Mouse (Mus musculus) neural tube, embryonic 11.5 days (tissue): Measurements from ENCODE around the gene Sult1a1. TPM values are rescaled to one million over a fixed set of nuclear protein-coding genes. Genes with fewer than 3 reads are reported as not detected.

Source experiments
- ATAC-seq: fragments of 200-750 bp; cut with Nextera tagmentation; 2 replicates; pipeline ENCODE4 v1.8.0; 2017; ENCODE audit warnings: moderate number of reproducible peaks, mild to moderate bottlenecking, moderate TSS enrichment, moderate library complexity; ENCODE audit not compliant: insufficient read depth, low FRiP score, low TSS enrichment
- DNase-seq: peaks from one replicate; pipeline ENCODE4 v3.0.0-alpha.2; 2015; ENCODE audit warnings: low spot score
- H3K27ac ChIP-seq: fragments of 300-500 bp; sonication (generic); 2 replicates; pipeline ENCODE4 v1.5.1; 2014; ENCODE audit warnings: low read depth, mild to moderate bottlenecking, low read length
- H3K27me3 ChIP-seq: fragments of 300-500 bp; sonication (generic); 2 replicates; pipeline ENCODE4 v1.6.1; 2014; ENCODE audit warnings: mild to moderate bottlenecking, low read length, mixed read lengths; ENCODE audit not compliant: control insufficient read depth, insufficient read depth
- H3K36me3 ChIP-seq: fragments of 300-500 bp; sonication (generic); 2 replicates; pipeline ENCODE4 v1.6.1; 2014; ENCODE audit warnings: mild to moderate bottlenecking, low read length, moderate library complexity, mixed read lengths; ENCODE audit not compliant: control insufficient read depth, insufficient read depth
- H3K4me1 ChIP-seq: fragments of 300-500 bp; sonication (generic); 2 replicates; pipeline ENCODE4 v1.6.1; 2014; ENCODE audit warnings: low read length, mixed read lengths; ENCODE audit not compliant: control insufficient read depth, insufficient read depth
- H3K4me2 ChIP-seq: fragments of 300-500 bp; sonication (generic); 2 replicates; pipeline ENCODE4 v1.6.1; 2014; ENCODE audit warnings: low read depth, mild to moderate bottlenecking, moderate library complexity
- H3K4me3 ChIP-seq: fragments of 300-500 bp; sonication (generic); 2 replicates; pipeline ENCODE4 v1.5.1; 2014; ENCODE audit warnings: low read depth, low read length
- H3K9ac ChIP-seq: fragments of 300-500 bp; sonication (generic); 2 replicates; pipeline ENCODE4 v1.6.1; 2014; ENCODE audit warnings: mild to moderate bottlenecking, low read length
- H3K9me3 ChIP-seq: fragments of 300-500 bp; sonication (generic); 2 replicates; pipeline ENCODE4 v1.6.1; 2016; ENCODE audit warnings: low read length; ENCODE audit not compliant: control insufficient read depth
- WGBS: fragments of 180-500 bp; shearing (Covaris S2); extraction: QIAGEN DNeasy Blood & Tissue Kit; methylation state at CpG from one replicate; pipeline ENCODE4 v1.1.7; 2014; 5-methylcytosine and 5-hydroxymethylcytosine counted together
- polyA plus RNA-seq: library from polyadenylated mRNA; unstranded; fragments of >200 nt; fragmentation: Nextera tagmentation; extraction: Ambion mirVana; gene quantifications from 2 replicates; pipeline ENCODE4 v1.2.1, GENCODE M21; 2014

The Sult1a1 gene
- not detected in 2 replicates for polyA plus RNA-seq

DNA sequence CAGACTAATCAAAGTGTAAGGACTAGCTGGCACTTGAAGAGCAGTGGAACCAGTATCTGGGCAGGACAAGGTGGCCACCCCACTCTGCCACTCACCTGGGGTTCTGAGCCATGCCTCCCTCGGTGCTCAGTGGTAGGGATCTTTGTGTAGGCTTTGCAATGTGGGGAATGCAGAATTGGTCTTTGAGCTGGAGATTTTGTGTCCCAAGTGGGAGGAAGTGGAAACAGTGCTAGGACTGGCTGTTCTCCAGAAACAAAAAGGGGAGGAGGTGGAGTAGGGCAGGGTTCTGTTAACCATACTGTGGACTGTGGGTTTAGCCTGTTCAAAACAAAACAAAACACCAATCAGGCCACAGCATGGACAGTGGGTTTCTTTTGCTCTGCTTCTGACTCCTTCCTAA, at the start of gene Sult1a1:
Sult1a1 (minus strand) TSS at position 226 of the 400 bp plus-strand sequence.
- H3K4me1 ChIP-seq, result no peaks in the 10 kb centered on the region
- H3K27me3 ChIP-seq, result no peaks in the 10 kb centered on the region
- no peak for ATAC-seq
- no peak within 1 kb of the TSS for H3K9ac ChIP-seq
- no peak within 1 kb of the TSS for H3K4me2 ChIP-seq
- WGBS, result 80% methylated on average over 1 of the region's 1 CpGs
- no peak for DNase-seq
- peaks cover 8% of the 10 kb centered on the region; the same call in 1 of the 2 replicates for H3K36me3 ChIP-seq
- H3K4me3 ChIP-seq, result no peak within 1 kb of the TSS
- no peaks in the 10 kb centered on the region for H3K9me3 ChIP-seq
- H3K27ac ChIP-seq, result no peak within 1 kb of the TSS

DNA sequence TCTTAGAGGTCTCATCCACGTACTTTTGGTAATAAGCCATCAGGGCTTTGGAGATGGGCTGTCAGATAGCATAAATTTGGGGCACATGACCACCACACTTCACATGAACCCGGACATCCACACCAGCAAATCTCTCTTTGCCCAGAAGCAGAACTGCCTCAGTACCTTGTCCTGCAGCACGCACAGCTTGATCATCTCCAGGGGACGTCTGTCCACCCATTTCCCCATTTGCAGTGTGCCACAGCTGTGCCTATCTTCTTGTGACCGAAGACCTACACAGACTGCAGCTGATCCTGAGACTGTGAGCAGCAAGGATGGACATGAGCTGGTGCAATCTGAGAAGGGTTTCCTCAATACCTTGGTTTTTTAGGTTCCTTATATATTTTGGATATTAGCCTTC, 49.4 kb upstream of the Sult1a1 start:
- Histone ChIP-seq H3K27me3 (no peaks in the 10 kb centered on the region), H3K36me3 (no peaks in the 10 kb centered on the region), H3K4me3 (no peak overlapping the region), H3K4me1 (no peaks in the 10 kb centered on the region), H3K27ac (no peak overlapping the region), H3K9me3 (no peaks in the 10 kb centered on the region), H3K4me2 (no peak overlapping the region), H3K9ac (no peak overlapping the region)
- DNase-seq (no peak), ATAC-seq (no peak)
- 86% methylated on average over 5 of the region's 5 CpGs for WGBS

DNA sequence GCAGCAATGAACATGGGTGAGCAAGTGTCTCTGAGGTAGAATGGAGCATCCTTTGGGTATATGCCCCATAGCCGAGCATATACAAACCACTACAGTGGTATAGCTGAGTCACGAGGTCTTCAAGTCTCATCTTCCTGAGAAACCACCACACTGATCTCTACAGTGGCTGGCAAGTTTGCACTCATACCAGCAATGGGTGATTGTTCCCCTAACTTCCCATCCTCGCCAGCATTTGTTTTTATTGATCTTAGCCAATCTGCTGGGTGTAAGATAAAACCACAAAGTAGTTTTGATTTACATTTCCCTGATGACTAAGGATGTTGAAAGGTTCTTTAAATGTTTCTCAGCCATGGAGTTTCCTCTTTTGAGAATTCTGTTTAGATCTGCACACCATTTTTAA, 48.8 kb upstream of the Sult1a1 start:
- Histone ChIP-seq H3K9me3 (no peaks in the 10 kb centered on the region), H3K4me2 (no peak overlapping the region), H3K27me3 (no peaks in the 10 kb centered on the region), H3K4me3 (no peak overlapping the region), H3K4me1 (no peaks in the 10 kb centered on the region), H3K36me3 (no peaks in the 10 kb centered on the region), H3K27ac (no peak overlapping the region), H3K9ac (no peak overlapping the region)
- no peak for DNase-seq
- whole genome bisulfite sequencing, result 80% methylated on average over 3 of the region's 3 CpGs
- ATAC-seq, result no peak

DNA sequence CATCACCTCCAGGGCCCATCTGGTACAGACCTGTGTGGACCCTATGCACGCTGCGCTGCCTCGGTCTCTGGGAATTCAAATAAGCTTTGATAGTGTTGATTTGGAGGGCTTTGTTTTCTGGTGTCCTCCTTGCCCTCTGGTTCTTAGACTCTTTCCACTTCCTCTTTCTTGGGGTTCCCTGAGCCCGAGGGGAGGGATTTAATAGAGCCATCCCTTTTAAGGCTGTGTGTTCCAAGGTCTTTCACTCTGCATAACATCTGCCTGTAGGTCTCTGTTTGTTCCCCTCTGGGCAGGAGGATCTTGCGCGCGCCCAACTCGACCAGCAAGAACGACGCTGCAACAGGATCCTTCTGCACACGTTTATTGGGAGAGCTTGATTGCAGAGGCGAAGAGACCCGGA, 45.4 kb upstream of the Sult1a1 start:
- Histone ChIP-seq H3K27me3 (no peaks in the 10 kb centered on the region), H3K4me1 (no peaks in the 10 kb centered on the region), H3K36me3 (no peaks in the 10 kb centered on the region), H3K9ac (no peak overlapping the region), H3K27ac (no peak overlapping the region), H3K4me3 (no peak overlapping the region), H3K9me3 (no peaks in the 10 kb centered on the region), H3K4me2 (no peak overlapping the region)
- DNase-seq (no peak), ATAC-seq (no peak)
- 92% methylated on average over 13 of the region's 13 CpGs for WGBS

DNA sequence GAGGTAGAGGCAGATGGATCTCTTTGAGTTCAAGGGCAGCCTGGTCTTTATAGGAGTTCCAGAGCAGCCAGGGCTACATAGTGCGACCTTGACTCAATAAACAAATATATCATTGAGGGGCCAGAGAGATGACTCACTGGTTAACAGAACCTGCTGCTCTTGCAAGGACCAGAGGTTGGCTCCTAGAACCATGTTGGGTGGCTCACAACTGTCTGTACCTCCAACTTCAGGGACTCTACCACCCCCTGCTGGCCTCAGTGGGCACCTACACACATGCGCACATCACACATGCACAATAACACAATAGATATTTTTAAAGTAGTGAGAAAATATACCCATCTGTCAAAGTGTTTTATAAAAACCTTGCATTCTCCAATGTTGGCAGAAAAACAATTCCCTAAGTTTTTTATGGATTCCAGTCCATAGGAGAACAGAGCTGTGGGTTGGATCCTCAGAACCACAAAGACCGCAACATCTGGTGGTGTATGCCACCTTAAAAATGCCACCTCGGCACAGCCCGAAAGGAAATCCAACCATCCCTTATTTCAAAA, 42.6 kb upstream of the Sult1a1 start:
- Histone ChIP-seq H3K4me3 (no peak overlapping the region), H3K27me3 (no peaks in the 10 kb centered on the region), H3K4me2 (no peak overlapping the region), H3K36me3 (no peaks in the 10 kb centered on the region), H3K9me3 (no peaks in the 10 kb centered on the region), H3K9ac (no peak overlapping the region), H3K27ac (no peak overlapping the region), H3K4me1 (no peaks in the 10 kb centered on the region)
- ATAC-seq (no peak), DNase-seq (no peak)
- WGBS, result 93% methylated on average over 5 of the region's 5 CpGs

DNA sequence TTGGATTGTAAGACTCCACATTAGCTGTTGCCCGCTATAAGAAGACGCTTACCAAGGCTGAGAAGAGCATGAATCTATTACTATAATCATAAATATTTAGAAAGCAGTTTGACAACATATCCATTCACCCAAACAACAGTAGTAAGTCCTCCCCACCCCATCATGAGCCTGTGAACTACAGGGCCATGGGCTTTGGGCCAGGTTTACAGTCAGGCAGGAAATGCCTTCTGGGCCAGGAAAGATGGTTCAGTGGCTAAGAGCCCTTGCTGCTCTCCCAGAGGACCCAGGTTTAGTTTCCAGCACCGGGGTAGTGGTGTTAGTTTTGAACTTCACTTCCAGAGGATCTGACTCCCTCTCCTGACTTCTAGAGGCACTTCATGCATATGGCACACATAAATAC, 41.3 kb upstream of the Sult1a1 start:
- H3K4me1 ChIP-seq, result no peaks in the 10 kb centered on the region
- H3K36me3 ChIP-seq, result no peaks in the 10 kb centered on the region
- H3K4me3 ChIP-seq, result no peak overlapping the region
- WGBS, result 93% methylated on average over 3 of the region's 3 CpGs
- no peak overlapping the region for H3K4me2 ChIP-seq
- DNase-seq (no peak), ATAC-seq (no peak)
- H3K9ac ChIP-seq, result no peak overlapping the region
- no peaks in the 10 kb centered on the region for H3K9me3 ChIP-seq
- H3K27ac ChIP-seq, result no peak overlapping the region
- H3K27me3 ChIP-seq, result no peaks in the 10 kb centered on the region

DNA sequence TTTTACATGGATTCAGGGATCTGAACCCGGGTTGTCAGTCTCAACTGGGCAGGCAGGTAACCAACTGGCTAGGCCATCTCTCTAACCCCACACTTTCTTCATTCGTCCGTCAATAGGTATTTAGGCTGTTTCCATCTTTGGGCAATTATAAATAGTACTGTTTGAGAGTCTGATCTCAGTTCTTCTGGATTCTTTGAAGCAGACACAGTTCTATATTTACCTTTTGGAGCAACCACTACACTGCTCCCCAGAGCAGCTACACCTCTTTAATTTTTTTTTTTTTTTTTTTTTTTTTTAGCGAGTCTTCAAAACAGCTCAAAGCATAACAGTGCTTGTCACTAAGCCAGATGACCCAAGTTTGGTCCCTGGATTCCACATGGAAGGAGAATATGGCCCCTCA, 39.4 kb upstream of the Sult1a1 start:
- no peak overlapping the region for H3K27ac ChIP-seq
- no peak overlapping the region for H3K9ac ChIP-seq
- H3K4me1 ChIP-seq, result no peaks in the 10 kb centered on the region
- H3K4me2 ChIP-seq, result no peak overlapping the region
- no peaks in the 10 kb centered on the region for H3K36me3 ChIP-seq
- H3K4me3 ChIP-seq, result no peak overlapping the region
- ATAC-seq (no peak), DNase-seq (no peak)
- no peaks in the 10 kb centered on the region for H3K27me3 ChIP-seq
- 84% methylated on average over 4 of the region's 4 CpGs for WGBS
- no peaks in the 10 kb centered on the region for H3K9me3 ChIP-seq

DNA sequence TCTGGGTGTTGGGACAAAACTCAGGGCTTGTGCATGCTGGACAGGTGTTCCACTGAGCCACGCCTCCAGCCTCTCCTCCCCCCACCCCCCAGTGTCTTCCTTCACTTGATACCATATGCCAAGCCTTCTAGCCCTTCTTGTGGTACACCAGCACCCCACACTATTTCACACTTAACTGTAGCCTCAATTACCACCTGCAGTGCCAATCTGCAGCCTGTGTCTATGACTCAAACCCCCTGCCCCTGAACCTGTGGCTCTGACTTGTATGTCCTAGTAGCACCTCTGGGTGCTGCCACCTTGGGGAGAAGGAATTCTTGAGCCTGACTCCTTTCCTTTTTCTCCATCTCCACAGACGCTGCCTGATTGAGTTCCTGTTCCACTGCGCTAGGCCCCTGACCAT, 35.7 kb upstream of the Sult1a1 start:
- no peak overlapping the region for H3K27ac ChIP-seq
- H3K9ac ChIP-seq, result no peak overlapping the region
- H3K36me3 ChIP-seq, result no peaks in the 10 kb centered on the region
- ATAC-seq (no peak), DNase-seq (no peak)
- no peaks in the 10 kb centered on the region for H3K27me3 ChIP-seq
- 79% methylated on average over 3 of the region's 3 CpGs for WGBS
- H3K4me1 ChIP-seq, result no peaks in the 10 kb centered on the region
- no peak overlapping the region for H3K4me2 ChIP-seq
- H3K4me3 ChIP-seq, result no peak overlapping the region
- no peaks in the 10 kb centered on the region for H3K9me3 ChIP-seq

DNA sequence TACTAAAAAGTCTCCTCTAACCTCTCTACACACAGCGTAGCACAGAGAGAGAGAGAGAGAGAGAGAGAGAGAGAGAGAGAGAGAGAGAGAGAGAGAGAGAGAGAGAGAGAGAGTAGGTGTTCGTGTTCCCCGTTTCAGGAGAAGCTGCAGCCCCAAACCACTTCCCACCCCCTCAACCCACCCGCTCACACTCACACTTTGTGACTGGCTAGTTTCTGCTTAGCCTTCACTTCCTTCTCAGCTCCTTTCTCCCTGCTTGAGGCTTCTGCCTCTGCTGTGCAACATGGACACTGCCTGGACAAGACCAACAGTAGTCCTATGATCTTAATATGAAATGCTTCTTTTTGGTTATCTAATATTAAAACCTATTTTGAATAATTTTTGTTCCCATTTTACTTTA, 34.0 kb upstream of the Sult1a1 start:
- WGBS, result 87% methylated on average over 4 of the region's 4 CpGs

More for the DNA sequence above, 34.0 kb upstream of the Sult1a1 start:
- Histone ChIP-seq H3K27ac (no peak overlapping the region), H3K4me1 (no peaks in the 10 kb centered on the region; the same call in 1 of the 2 replicates), H3K9ac (no peak overlapping the region), H3K27me3 (no peaks in the 10 kb centered on the region), H3K36me3 (no peaks in the 10 kb centered on the region), H3K4me3 (no peak overlapping the region), H3K4me2 (no peak overlapping the region), H3K9me3 (no peaks in the 10 kb centered on the region)
- ATAC-seq, result no peak
- DNase-seq, result no peak
